Mouse (Mus musculus) brain, embryonic 14.5 days (tissue): ENCODE measurements at regions not wholly inside any gene's neighbourhood (a gene's known extent, or its start where the extent isn't known, plus 50 kb on each side); places are given as distances from the start of the nearest gene placed in this dataset.

Source experiments
- CTCF ChIP-seq: fragments of 200-500 bp; IDR thresholded peaks from 2 replicates; pipeline ENCODE4 v1.5.1; 2012; ENCODE audit warnings: inconsistent platforms, mild to moderate bottlenecking, moderate library complexity, borderline replicate concordance; ENCODE audit not compliant: insufficient read depth, insufficient read length; ENCODE audit errors: extremely low read depth
- POLR2A ChIP-seq: fragments of 200-500 bp; IDR thresholded peaks from 2 replicates; pipeline ENCODE4 v1.6.1; 2012; ENCODE audit warnings: mild to moderate bottlenecking, inconsistent platforms, borderline replicate concordance; ENCODE audit not compliant: poor library complexity, insufficient read depth, insufficient read length, severe bottlenecking; ENCODE audit errors: extremely low read depth

- TF ChIP-seq CTCF (no peak), POLR2A (no peak)
Measured at GRCm38 (mm10) chrX:99360095-99360890, 110.8 kb downstream of the Pja1 start.
